Mouse (Mus musculus): ENCODE data around the gene Arpc1a. TPM values are rescaled to one million over a fixed set of nuclear protein-coding genes. Genes with fewer than 3 reads are reported as not detected.
"Not testable (repeated sequence)": the region's sequence is repeated elsewhere in the genome, so short reads cannot be mapped to it uniquely, and the experiment has no call there.

Arpc1a gene
- 196 and 198 TPM in 2 replicates for polyA plus RNA-seq (2016; fragmentation: Nextera tagmentation; extraction: Ambion mirVana)

GRCm38 (mm10) chr5:145083632-145084451 is at the start of gene Arpc1a, which contains the start of gene Kpna7:
Arpc1a (plus strand) TSS chr5:145083830.
Kpna7 (minus strand) TSS chr5:145084030.
- peaks cover 11% of the 10 kb centered on the region for H3K4me1 ChIP-seq
- peaks cover 8% of the 10 kb centered on the region; the same call in 1 of the 2 replicates for H3K36me3 ChIP-seq
- ATAC-seq (ENCODE audit: low FRiP score, low read depth): peak; percentile 93
- H3K4me2 ChIP-seq (replicated peaks): peak within 1 kb of the TSS; percentile 85
- no peaks in the 10 kb centered on the region for H3K27me3 ChIP-seq (replicated peaks)
- no peaks in the 10 kb centered on the region for H3K9me3 ChIP-seq
- 1% methylated on average over 54 of the region's 54 CpGs for WGBS
- peak within 1 kb of the TSS; percentile 78 for H3K4me3 ChIP-seq
- peak within 1 kb of the TSS; percentile 90 for H3K9ac ChIP-seq
- H3K27ac ChIP-seq: peak within 1 kb of the TSS; percentile 37

- no peaks in the 10 kb centered on the region for H3K4me1 ChIP-seq
- H3K4me3 ChIP-seq: no peak overlapping the region
- WGBS: 49% methylated on average over 4 of the region's 4 CpGs
- H3K4me2 ChIP-seq (replicated peaks): no peak overlapping the region
- no peak overlapping the region for H3K27ac ChIP-seq
- no peaks in the 10 kb centered on the region for H3K27me3 ChIP-seq (replicated peaks)
- H3K36me3 ChIP-seq: no peaks in the 10 kb centered on the region
- no peak overlapping the region for H3K9ac ChIP-seq
- no peaks in the 10 kb centered on the region for H3K9me3 ChIP-seq
- ATAC-seq (ENCODE audit: low FRiP score, low read depth): no peak
Measured at GRCm38 (mm10) chr5:145041628-145042027, 42.0 kb upstream of the Arpc1a start.

GRCm38 (mm10) chr5:145042690-145043089 is 40.9 kb upstream of the Arpc1a start, which contains the start of gene 1700018F24Rik:
1700018F24Rik (plus strand) TSS chr5:145042990.
- H3K36me3 ChIP-seq; ATAC-seq (ENCODE audit: low FRiP score, low read depth); H3K9me3 ChIP-seq; H3K4me1 ChIP-seq; H3K4me3 ChIP-seq; H3K27me3 ChIP-seq (replicated peaks); H3K27ac ChIP-seq; H3K4me2 ChIP-seq (replicated peaks); H3K9ac ChIP-seq: not testable (repeated sequence)
- 78% methylated on average over 3 of the region's 3 CpGs for WGBS

GRCm38 (mm10) chr5:145054187-145054586 is 29.4 kb upstream of the Arpc1a start:
- H3K9me3 ChIP-seq; H3K9ac ChIP-seq; H3K27ac ChIP-seq; H3K4me2 ChIP-seq (replicated peaks); H3K4me1 ChIP-seq; H3K4me3 ChIP-seq; H3K36me3 ChIP-seq; H3K27me3 ChIP-seq (replicated peaks); ATAC-seq (ENCODE audit: low FRiP score, low read depth): not testable (repeated sequence)
- 86% methylated on average over 3 of the region's 3 CpGs for WGBS

- Histone ChIP-seq H3K27me3 (replicated peaks) (no peaks in the 10 kb centered on the region), H3K27ac (no peak overlapping the region), H3K4me2 (replicated peaks) (no peak overlapping the region), H3K9ac (no peak overlapping the region), H3K4me3 (no peak overlapping the region), H3K4me1 (no peaks in the 10 kb centered on the region), H3K9me3 (no peaks in the 10 kb centered on the region), H3K36me3 (no peaks in the 10 kb centered on the region)
- ATAC-seq (ENCODE audit: low FRiP score, low read depth): no peak
- WGBS: 84% methylated on average over 8 of the region's 8 CpGs
Measured at GRCm38 (mm10) chr5:145057907-145058306, 25.7 kb upstream of the Arpc1a start.

GRCm38 (mm10) chr5:145058722-145059121 is 24.9 kb upstream of the Arpc1a start:
- Histone ChIP-seq H3K4me2 (replicated peaks) (no peak overlapping the region), H3K9me3 (no peaks in the 10 kb centered on the region), H3K27ac (no peak overlapping the region), H3K36me3 (no peaks in the 10 kb centered on the region), H3K4me3 (no peak overlapping the region), H3K4me1 (no peaks in the 10 kb centered on the region), H3K27me3 (replicated peaks) (no peaks in the 10 kb centered on the region), H3K9ac (no peak overlapping the region)
- no peak for ATAC-seq (ENCODE audit: low FRiP score, low read depth)
- WGBS: 93% methylated on average over 7 of the region's 7 CpGs

- Histone ChIP-seq H3K9ac (no peak overlapping the region), H3K27me3 (replicated peaks) (no peaks in the 10 kb centered on the region), H3K9me3 (no peaks in the 10 kb centered on the region), H3K4me3 (no peak overlapping the region), H3K4me1 (no peaks in the 10 kb centered on the region), H3K27ac (no peak overlapping the region), H3K36me3 (no peaks in the 10 kb centered on the region), H3K4me2 (replicated peaks) (no peak overlapping the region)
- no peak for ATAC-seq (ENCODE audit: low FRiP score, low read depth)
- 83% methylated on average over 2 of the region's 2 CpGs for WGBS
Measured at GRCm38 (mm10) chr5:145059524-145059923, 24.1 kb upstream of the Arpc1a start.

- Histone ChIP-seq H3K27ac (no peak overlapping the region), H3K4me3 (no peak overlapping the region), H3K27me3 (replicated peaks) (no peaks in the 10 kb centered on the region), H3K4me1 (no peaks in the 10 kb centered on the region), H3K36me3 (no peaks in the 10 kb centered on the region), H3K4me2 (replicated peaks) (no peak overlapping the region), H3K9ac (no peak overlapping the region), H3K9me3 (no peaks in the 10 kb centered on the region)
- WGBS: 94% methylated on average over 1 of the region's 1 CpGs
- no peak for ATAC-seq (ENCODE audit: low FRiP score, low read depth)
Measured at GRCm38 (mm10) chr5:145064765-145065340, 18.8 kb upstream of the Arpc1a start.

GRCm38 (mm10) chr5:145068863-145069262 is 14.8 kb upstream of the Arpc1a start:
- no peak overlapping the region for H3K4me3 ChIP-seq
- ATAC-seq (ENCODE audit: low FRiP score, low read depth): no peak
- H3K36me3 ChIP-seq: no peaks in the 10 kb centered on the region
- no peaks in the 10 kb centered on the region for H3K4me1 ChIP-seq
- H3K9me3 ChIP-seq: no peaks in the 10 kb centered on the region
- no peak overlapping the region for H3K27ac ChIP-seq
- no peak overlapping the region for H3K9ac ChIP-seq
- no peak overlapping the region for H3K4me2 ChIP-seq (replicated peaks)
- H3K27me3 ChIP-seq (replicated peaks): no peaks in the 10 kb centered on the region
- 72% methylated on average over 3 of the region's 3 CpGs for WGBS

- Histone ChIP-seq H3K36me3 (no peaks in the 10 kb centered on the region), H3K4me3 (no peak overlapping the region), H3K4me1 (no peaks in the 10 kb centered on the region), H3K9me3 (no peaks in the 10 kb centered on the region), H3K27me3 (replicated peaks) (no peaks in the 10 kb centered on the region), H3K9ac (no peak overlapping the region), H3K4me2 (replicated peaks) (no peak overlapping the region), H3K27ac (no peak overlapping the region)
- no peak for ATAC-seq (ENCODE audit: low FRiP score, low read depth)
- under 1% methylated on average over 5 of the region's 5 CpGs for WGBS
Measured at GRCm38 (mm10) chr5:145069707-145070106, 13.9 kb upstream of the Arpc1a start.

- H3K9me3 ChIP-seq: no peaks in the 10 kb centered on the region
- WGBS: 48% methylated on average over 6 of the region's 6 CpGs
- H3K9ac ChIP-seq: no peak overlapping the region
- H3K4me3 ChIP-seq: no peak overlapping the region
- no peaks in the 10 kb centered on the region for H3K4me1 ChIP-seq
- no peaks in the 10 kb centered on the region for H3K36me3 ChIP-seq
- no peak overlapping the region for H3K4me2 ChIP-seq (replicated peaks)
- ATAC-seq (ENCODE audit: low FRiP score, low read depth): no peak
- no peaks in the 10 kb centered on the region for H3K27me3 ChIP-seq (replicated peaks)
- H3K27ac ChIP-seq: no peak overlapping the region
Measured at GRCm38 (mm10) chr5:145071342-145071741, 12.3 kb upstream of the Arpc1a start.

- Histone ChIP-seq H3K27ac (no peak overlapping the region), H3K9me3 (no peaks in the 10 kb centered on the region), H3K27me3 (replicated peaks) (no peaks in the 10 kb centered on the region), H3K4me2 (replicated peaks) (no peak overlapping the region), H3K4me1 (no peaks in the 10 kb centered on the region), H3K4me3 (no peak overlapping the region), H3K9ac (no peak overlapping the region), H3K36me3 (no peaks in the 10 kb centered on the region)
- WGBS: 71% methylated on average over 3 of the region's 3 CpGs
- ATAC-seq (ENCODE audit: low FRiP score, low read depth): no peak
Measured at GRCm38 (mm10) chr5:145075081-145075480, 8.5 kb upstream of the Arpc1a start.
